In the genomic region with DNA sequence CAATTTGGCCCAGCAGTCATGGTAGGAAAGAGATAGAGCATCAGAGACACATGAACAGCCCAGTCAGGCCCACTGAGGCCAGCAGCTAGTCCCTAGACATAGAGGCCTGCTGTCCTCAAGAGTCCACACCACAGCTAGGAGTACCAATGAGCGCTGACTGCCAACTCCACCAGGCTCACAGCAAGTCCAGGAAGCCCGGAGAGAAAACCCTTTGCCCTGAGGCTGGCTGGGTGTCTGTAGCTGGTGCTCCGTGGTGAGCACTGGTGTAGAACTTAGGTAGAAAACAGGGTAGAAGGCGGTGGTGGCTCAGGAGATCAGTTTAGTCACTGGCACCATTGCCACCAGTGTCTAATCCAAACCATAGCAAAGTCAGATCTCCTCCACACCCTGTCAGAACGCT, we compare ENCODE assay signal across 9 mouse cellular contexts. TPM values are rescaled to one million over a fixed set of nuclear protein-coding genes. Genes with fewer than 3 reads are reported as not detected.
DNase-seq lines count a peak whose midpoint lies in the region; ATAC-seq and TF ChIP-seq lines count a peak whose summit lies in the region.
"Had no signal": no experiment of that assay in that cellular context is flagged by ENCODE, and none has a peak within 500 bp of the region (broad histone marks: within the 10 kb centered on the region; RNA-seq: fewer than 3 reads in every experiment).

No protein-coding gene starts in this region.

- intact Hi-C loops in left cerebral cortex, adult 2 months (cut with DNase I) = loop anchor here (2.0 to 5.0 kb wide), 2 partner anchors 56 to 83 kb away; a partner anchor contains a TSS

- no peak for ATAC-seq in heart, embryonic 15.5 days (replicated peaks; ENCODE audit: insufficient number of reproducible peaks, insufficient read depth, low FRiP score, low read depth)
- no peak for ATAC-seq in stomach, postnatal 0 days (ENCODE audit: low FRiP score, low TSS enrichment)
- ATAC-seq in erythroid progenitor cell, adult 5-6 weeks (replicated peaks; ENCODE audit: low FRiP score, poor library complexity, severe bottlenecking) = no peak

- no peak for DNase-seq in heart, adult 8-10 months (ENCODE audit: low spot score)
- DNase-seq in left cerebral cortex, adult 2 months (ENCODE audit: extremely low spot score in 1 of 2, low spot score in 2 of 2) = no peak
- DNase-seq in left cerebral cortex, adult 18-20 months (ENCODE audit: low spot score in 2 of 2) = no peak
- peak; percentile 3 for DNase-seq in thymus, postnatal 25 days
- no peak for DNase-seq in thymus, postnatal 4 days
- no peak for DNase-seq in stomach, postnatal 0 days (ENCODE audit: low spot score)

- peak overlapping the region; percentile 86 for H3K27ac ChIP-seq in heart, embryonic 15.5 days
- peak overlapping the region; percentile 84; the same call in 1 of the 2 replicates for H3K27ac ChIP-seq in left cerebral cortex, adult 2 months
- peak overlapping the region; percentile 89; the same call in 1 of the 2 replicates for H3K27ac ChIP-seq in stomach, postnatal 0 days (replicated peaks)
- H3K27ac ChIP-seq: liver, embryonic 12.5 days had no signal

- TF ChIP-seq EP300 in stomach, postnatal 0 days (optimal IDR thresholded peaks at IDR 0.05) = no peak

- peaks cover 35% of the 10 kb centered on the region for H3K4me1 ChIP-seq in heart, embryonic 15.5 days (replicated peaks)
- H3K4me1 ChIP-seq in stomach, postnatal 0 days (replicated peaks; ENCODE audit: control insufficient read depth, insufficient read depth) = no peaks in the 10 kb centered on the region

- H3K4me2 ChIP-seq in heart, embryonic 15.5 days = no peak overlapping the region
- no peak overlapping the region for H3K4me2 ChIP-seq in stomach, postnatal 0 days (replicated peaks; ENCODE audit: low read depth)

- no peaks in the 10 kb centered on the region for H3K9me3 ChIP-seq in heart, embryonic 15.5 days (replicated peaks)
- no peaks in the 10 kb centered on the region for H3K9me3 ChIP-seq in stomach, postnatal 0 days (ENCODE audit: control insufficient read depth, low read length)
- H3K9me3 ChIP-seq: liver, embryonic 12.5 days had no signal

- H3K36me3 ChIP-seq in heart, embryonic 15.5 days = no peaks in the 10 kb centered on the region
- H3K36me3 ChIP-seq in stomach, postnatal 0 days (ENCODE audit: control insufficient read depth, insufficient read depth, low read length) = no peaks in the 10 kb centered on the region
- H3K36me3 ChIP-seq: liver, embryonic 12.5 days had no signal

- no peak overlapping the region for H3K9ac ChIP-seq in heart, embryonic 15.5 days
- no peak overlapping the region for H3K9ac ChIP-seq in stomach, postnatal 0 days (ENCODE audit: low read length)

- H3K27me3 ChIP-seq in heart, embryonic 15.5 days = no peaks in the 10 kb centered on the region
- no peaks in the 10 kb centered on the region for H3K27me3 ChIP-seq in stomach, postnatal 0 days (ENCODE audit: control insufficient read depth, insufficient read depth, low read length)

- WGBS in heart, embryonic 15.5 days = 83% methylated on average over 5 of the region's 5 CpGs
- WGBS in stomach, postnatal 0 days = 79% methylated on average over 5 of the region's 5 CpGs

- H3K4me3 ChIP-seq in heart, embryonic 15.5 days = no peak overlapping the region
- no peak overlapping the region for H3K4me3 ChIP-seq in left cerebral cortex, adult 2 months
- H3K4me3 ChIP-seq in stomach, postnatal 0 days (ENCODE audit: low read depth, low read length) = no peak overlapping the region

- TF ChIP-seq CTCF in left cerebral cortex, adult 2 months (IDR thresholded peaks at IDR 0.05) = no peak
- TF ChIP-seq CTCF in stomach, postnatal 0 days (IDR thresholded peaks at IDR 0.05; ENCODE audit: low read depth) = no peak

RNA-seq across cellular contexts. Expression of a gene that starts 1.0 kb away (rescaled TPM):
- polyA plus RNA-seq in heart, embryonic 15.5 days (2015; fragmentation: Nextera tagmentation; extraction: Ambion mirVana) = 14.1 and 15.9 TPM in 2 replicates
- total RNA-seq in heart, adult 8-10 months (2022) = 10 to 100 TPM; 85.6 to 89.6 (median 87.8) TPM
- total RNA-seq in left cerebral cortex, adult 2 months (2021) = 10 to 100 TPM; 47.5 to 55.7 TPM
- total RNA-seq in left cerebral cortex, adult 18-20 months (2021) = 10 to 100 TPM; 47.7 to 55.2 TPM
- 6.6 and 7.4 TPM in 2 replicates for polyA plus RNA-seq in stomach, postnatal 0 days (2015; fragmentation: Nextera tagmentation; extraction: Ambion mirVana)
- total RNA-seq in erythroid progenitor cell, adult 5-6 weeks (2015; ENCODE audit: low replicate concordance) = 1.7 and 4.3 TPM in 2 replicates
- 1.7 and 4.6 TPM in 2 replicates for total RNA-seq in erythroid progenitor cell, adult 5-6 weeks (2017; ENCODE audit: low replicate concordance)

Comparison
In these comparisons a context has a peak if more than half of its experiments do, and no peak if none do; other contexts are left out.
1. RNA of a gene that starts 1.0 kb away (total RNA-seq): 85.6 to 89.6 TPM in heart, adult 8-10 months, 47.5 to 55.7 TPM in left cerebral cortex, adult 2 months and 47.7 to 55.2 TPM in left cerebral cortex, adult 18-20 months; 1.7 to 4.6 TPM in erythroid progenitor cell, adult 5-6 weeks; every median in the first group is over 4 times any median in the second.
2. Peak in every context shown above with its lines, with median percentiles within 50 percentile points of each other: H3K27ac ChIP-seq.